ENCODE assay signal across 8 mouse cellular contexts in the genomic region with DNA sequence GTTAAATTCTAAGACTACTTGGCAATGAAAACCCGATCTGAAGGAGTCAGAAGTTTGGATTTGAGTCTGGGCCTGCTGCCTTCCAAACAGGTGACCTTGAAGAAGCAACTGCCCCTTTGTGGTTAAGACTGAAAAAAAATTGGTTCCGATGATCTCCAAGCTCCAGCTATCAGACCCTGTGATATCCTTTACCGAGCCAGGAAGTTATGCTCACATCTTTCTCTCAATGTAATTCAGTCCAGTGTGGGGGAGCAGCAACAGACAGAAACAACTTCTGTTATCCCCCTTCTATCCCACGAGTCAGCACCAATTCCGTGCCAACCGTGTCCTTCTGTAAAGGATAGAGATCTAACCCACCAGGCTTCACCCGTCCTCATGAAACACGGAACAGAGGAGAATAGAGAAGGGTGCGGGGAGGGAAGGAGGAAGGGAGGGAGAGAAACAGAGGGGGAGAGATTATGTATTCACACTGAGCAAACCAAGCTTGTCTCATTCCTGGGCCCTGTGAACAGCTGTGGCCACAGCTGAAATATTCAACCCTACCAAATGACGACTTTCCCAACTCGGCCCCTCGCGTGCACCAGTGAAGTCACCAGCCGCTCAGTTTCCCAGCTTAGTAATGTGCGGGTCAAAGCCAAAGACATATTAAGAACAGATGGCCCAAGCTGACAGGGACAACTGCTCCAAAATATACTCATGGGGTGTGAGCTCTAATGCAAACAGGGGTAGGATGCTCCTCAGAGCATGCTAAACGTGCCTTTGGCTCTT.
DNase-seq lines count a peak whose midpoint lies in the region; ATAC-seq lines count a peak whose summit lies in the region.

No protein-coding gene starts in this region.

- H3K4me3 ChIP-seq in heart, embryonic 10.5 days, result no peak overlapping the region
- H3K4me3 ChIP-seq in limb, embryonic 11.5 days (ENCODE audit: low read depth, low read length), result no peak overlapping the region

- ATAC-seq in limb, embryonic 11.5 days (ENCODE audit: insufficient number of reproducible peaks, low FRiP score, low TSS enrichment, low read depth), result peak; percentile 13; the same call in 1 of the 2 replicates
- no peak for ATAC-seq in granulocyte monocyte progenitor cell, adult 5-6 weeks (replicated peaks; ENCODE audit: poor library complexity, severe bottlenecking)
- no peak for ATAC-seq in activated CD4-positive, CD25-positive, alpha-beta regulatory T cell, adult 4 months

- no peaks in the 10 kb centered on the region for H3K9me3 ChIP-seq in heart, embryonic 10.5 days
- no peaks in the 10 kb centered on the region for H3K9me3 ChIP-seq in limb, embryonic 11.5 days (ENCODE audit: control insufficient read depth, low read length)

- H3K27ac ChIP-seq in heart, embryonic 10.5 days, result no peak overlapping the region
- 0 out of 2 replicates have a peak overlapping the region, but pooled peaks have one; percentile 48 for H3K27ac ChIP-seq in limb, embryonic 11.5 days (replicated peaks; ENCODE audit: low read depth, low read length)

- H3K9ac ChIP-seq in limb, embryonic 11.5 days (ENCODE audit: low read length), result no peak overlapping the region

- H3K4me2 ChIP-seq in limb, embryonic 11.5 days (ENCODE audit: low read depth, severe bottlenecking), result no peak overlapping the region

- no peaks in the 10 kb centered on the region for H3K27me3 ChIP-seq in heart, embryonic 10.5 days (ENCODE audit: insufficient read depth, poor library complexity, severe bottlenecking)
- H3K27me3 ChIP-seq in limb, embryonic 11.5 days (ENCODE audit: control insufficient read depth, insufficient read depth, low read length), result no peaks in the 10 kb centered on the region

- 77% methylated on average over 16 of the region's 16 CpGs for WGBS in heart, embryonic 10.5 days
- 53% methylated on average over 16 of the region's 16 CpGs for WGBS in limb, embryonic 11.5 days

- peaks cover 8% of the 10 kb centered on the region for H3K4me1 ChIP-seq in heart, embryonic 10.5 days
- peaks cover 25% of the 10 kb centered on the region for H3K4me1 ChIP-seq in limb, embryonic 11.5 days (ENCODE audit: control insufficient read depth, insufficient read depth, low read length)

- no peaks in the 10 kb centered on the region for H3K36me3 ChIP-seq in heart, embryonic 10.5 days
- H3K36me3 ChIP-seq in limb, embryonic 11.5 days (ENCODE audit: control insufficient read depth, insufficient read depth, low read length), result no peaks in the 10 kb centered on the region

- DNase-seq in heart, adult 18-20 months, result peak; percentile 64 to 83
- no peak for DNase-seq in heart, embryonic 10.5 days (ENCODE audit: low spot score)
- DNase-seq in ovary, adult 18-20 months (ENCODE audit: low spot score), result peak; percentile 36
- DNase-seq in ovary, postnatal 14 days (ENCODE audit: low spot score), result no peak
- DNase-seq in limb, embryonic 11.5 days (ENCODE audit: low spot score), result peak; percentile 55
- DNase-seq in thymus, postnatal 14 days, result no peak

Comparison
In these comparisons a context has a peak if more than half of its experiments do, and no peak if none do; other contexts are left out.
1. DNase-seq: peak in heart, adult 18-20 months (2 of 2), ovary, adult 18-20 months (single experiment) and limb, embryonic 11.5 days (single experiment); none in heart, embryonic 10.5 days (single experiment), ovary, postnatal 14 days (single experiment) and thymus, postnatal 14 days (single experiment).